Mouse (Mus musculus): Measurements from ENCODE around the gene Plcb2. TPM values are rescaled to one million over a fixed set of nuclear protein-coding genes. Genes with fewer than 3 reads are reported as not detected.

The Plcb2 gene
- total RNA-seq, 2 experiments from 2014 or later, result 0.08 to 0.27 TPM

DNA sequence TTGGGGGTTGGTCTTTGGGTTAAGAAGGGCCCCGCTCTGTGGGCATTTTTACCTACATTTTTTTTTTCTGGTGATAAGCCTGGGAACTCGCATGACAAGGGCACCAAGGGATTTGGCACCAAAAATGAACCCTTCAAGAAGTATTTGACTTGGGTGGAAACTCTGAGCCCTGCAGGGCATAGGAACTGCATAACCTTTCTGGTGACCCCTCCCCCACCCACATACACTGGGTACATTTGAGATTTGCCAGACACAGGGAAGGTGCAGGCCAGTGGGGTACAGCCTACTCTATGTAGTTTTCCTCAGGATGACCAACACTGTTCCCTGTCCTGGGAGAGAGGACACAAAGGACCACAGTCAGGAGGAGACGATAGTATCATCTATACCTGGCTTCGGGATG, 62.6 kb downstream of the Plcb2 start:
- no peak for DNase-seq
- intact Hi-C loops (cut with DNase I; ENCODE audit: low total_unique reads), result no loop called here

DNA sequence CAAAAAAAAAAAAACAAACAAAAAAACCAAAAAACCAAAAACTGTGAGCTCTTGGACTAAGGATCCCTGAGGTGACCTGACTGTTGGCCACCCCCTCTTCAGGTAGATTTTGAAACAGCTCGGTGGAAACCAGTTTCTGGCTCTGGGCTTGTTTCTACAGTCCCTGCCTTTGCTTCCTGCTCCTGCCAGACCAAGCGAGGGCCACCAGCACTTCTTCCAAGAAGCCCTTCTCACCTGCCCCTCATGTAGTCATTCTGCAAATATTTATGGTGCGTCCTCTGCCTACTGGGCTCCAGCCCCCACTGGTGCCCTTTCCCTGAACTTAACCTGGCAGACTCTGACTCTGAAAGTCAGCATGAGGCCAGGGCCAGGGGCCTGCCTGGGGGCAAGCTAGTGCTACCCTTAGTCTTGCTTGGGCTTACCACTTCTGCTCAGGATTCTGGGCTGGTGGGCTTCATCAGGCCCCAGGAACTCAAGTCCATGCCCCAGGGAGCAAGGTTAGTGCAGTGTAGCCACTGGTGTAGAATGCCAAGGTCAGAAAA, 63.2 kb downstream of the Plcb2 start:
- no peak for DNase-seq
- intact Hi-C loops (cut with DNase I; ENCODE audit: low total_unique reads), result no loop called here

DNA sequence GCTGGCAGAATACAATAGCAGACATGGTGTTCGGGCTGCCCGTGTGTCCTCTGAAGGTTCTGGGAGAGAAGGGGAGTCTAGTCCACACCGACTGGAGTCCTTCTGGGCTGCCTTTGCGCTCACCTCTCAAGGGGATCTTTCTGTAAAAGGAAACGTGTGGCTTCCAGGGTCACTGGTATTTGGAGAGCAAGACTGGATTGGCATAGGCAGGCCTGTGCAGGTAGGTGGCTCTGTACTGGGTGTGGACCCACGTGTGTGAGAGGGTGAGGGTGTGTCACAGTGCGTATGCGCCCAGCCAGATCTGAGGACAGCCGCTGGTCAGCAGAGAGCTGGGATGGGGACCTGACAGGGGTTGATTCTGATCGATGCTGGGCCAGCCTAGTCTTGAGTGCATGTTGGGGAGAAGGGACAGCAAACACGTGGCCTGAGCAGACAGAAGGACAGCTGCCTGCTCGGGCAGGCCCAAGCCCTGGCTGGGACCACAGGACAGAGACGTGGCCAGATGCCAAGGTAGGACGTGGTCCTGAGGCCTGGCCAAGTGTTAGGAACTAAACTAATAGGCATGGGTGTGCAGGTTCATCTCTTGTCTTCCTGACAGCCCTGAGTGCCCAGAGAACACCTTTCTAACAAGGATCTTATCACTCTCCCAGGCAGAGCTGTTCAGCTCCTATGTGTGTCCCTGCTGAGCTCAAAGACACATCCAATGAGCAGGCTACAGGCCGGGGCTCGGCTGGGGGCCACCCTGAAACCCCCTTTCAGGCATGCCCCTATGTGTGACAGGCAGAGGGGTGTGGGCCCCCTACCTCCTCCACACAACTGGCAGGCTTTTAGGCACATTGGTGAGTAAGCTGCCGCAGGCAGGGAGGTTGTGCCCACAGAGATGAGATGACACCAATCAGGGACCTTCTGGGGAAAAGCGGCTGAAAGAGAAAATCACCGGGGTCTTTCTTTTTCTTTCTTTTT, 64.2 kb downstream of the Plcb2 start:
- intact Hi-C loops (cut with DNase I; ENCODE audit: low total_unique reads), result no loop called here
- peak; percentile 34 for DNase-seq

DNA sequence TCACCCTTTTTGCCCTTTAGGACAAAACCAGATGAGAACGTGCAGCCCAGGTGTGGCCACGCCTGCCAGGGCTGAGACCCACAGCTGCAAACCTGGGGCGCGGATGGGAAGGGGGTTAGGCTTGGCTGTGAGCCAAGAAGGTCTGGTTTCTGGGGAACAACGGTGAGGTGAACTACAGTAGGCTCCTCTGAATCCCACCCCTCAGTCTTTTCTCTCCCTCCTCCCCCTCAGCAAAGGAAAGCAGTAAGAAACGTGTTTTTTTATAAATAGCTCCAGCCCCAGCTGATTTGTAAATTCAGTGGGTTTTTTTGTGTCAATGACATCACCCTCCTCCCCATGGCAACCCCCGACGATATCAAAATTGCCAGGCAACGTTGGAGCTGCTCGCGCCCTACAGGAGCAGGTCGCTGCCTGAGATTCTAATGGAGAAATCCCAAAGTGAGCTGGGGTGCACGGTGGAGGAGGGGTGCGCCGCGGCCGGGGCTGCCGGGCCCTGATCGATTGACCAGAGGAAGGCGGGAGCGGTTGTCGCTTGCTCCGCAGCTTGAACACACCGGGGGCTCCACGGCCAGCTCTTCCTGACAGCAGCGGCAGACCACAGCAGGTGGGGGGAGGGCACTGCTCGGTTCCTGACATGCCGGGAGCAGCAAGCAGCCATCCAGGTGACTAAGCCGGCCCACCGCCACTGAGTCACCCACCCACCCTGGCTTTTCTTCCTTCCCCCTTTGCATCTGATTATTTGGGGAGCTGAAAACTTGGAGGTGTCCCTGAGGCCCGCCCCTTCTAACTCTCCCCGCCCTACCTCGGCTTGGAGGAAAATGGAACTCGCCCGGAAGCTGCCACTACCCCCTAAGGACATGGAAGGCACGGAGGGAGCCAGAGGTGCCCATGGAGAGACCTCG, 65.1 kb downstream of the Plcb2 start, which contains the start of gene Pak6:
TSS of gene Pak6 (plus strand) at position 402 of the 902 bp plus-strand sequence.
- intact Hi-C loops (cut with DNase I; ENCODE audit: low total_unique reads), result no loop called here
- DNase-seq, result no peak

DNA sequence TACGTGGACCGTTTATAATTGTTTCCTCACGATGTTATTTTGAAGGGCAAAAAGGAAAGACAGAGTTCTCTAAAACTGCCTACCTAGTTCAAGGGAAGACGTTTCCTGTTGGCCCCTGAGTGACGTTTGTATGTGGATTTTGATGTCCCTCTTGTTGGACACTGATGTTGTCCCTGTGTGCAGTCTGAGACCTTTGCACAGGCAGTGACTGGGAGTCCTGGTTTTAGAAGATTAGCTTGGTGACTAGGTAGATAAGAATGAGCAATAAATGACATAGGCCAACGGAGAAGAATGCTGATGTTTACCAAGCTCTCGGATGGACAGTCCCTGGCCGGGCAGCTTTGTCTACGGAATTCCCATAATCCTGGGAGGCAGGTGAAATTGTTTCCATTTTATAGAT, 66.3 kb downstream of the Plcb2 start:
- intact Hi-C loops (cut with DNase I; ENCODE audit: low total_unique reads), result no loop called here
- no peak for DNase-seq

DNA sequence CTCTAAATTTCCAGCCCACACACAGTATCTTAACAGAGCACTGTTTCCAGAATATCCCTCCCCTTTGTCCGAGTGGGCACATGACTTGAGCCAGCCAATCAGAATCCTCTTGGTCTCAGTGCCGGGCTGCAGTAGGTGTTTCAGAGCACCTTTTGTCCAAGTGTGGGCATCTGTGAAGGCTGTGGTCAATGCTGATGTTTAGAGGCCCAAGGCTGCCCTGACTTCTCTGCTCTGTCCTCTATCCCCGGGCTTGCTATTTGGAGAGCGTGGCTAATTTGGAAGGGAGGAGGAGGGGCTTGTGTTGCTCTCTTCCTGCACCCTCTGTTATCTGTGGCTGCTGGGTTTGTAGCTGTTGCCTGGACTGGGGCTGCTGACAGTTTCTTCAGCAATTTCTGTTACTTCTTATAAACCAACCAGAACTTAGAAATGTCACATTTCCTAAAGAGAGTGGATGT, 68.2 kb downstream of the Plcb2 start:
- DNase-seq, result no peak
- intact Hi-C loops (cut with DNase I; ENCODE audit: low total_unique reads), result no loop called here

DNA sequence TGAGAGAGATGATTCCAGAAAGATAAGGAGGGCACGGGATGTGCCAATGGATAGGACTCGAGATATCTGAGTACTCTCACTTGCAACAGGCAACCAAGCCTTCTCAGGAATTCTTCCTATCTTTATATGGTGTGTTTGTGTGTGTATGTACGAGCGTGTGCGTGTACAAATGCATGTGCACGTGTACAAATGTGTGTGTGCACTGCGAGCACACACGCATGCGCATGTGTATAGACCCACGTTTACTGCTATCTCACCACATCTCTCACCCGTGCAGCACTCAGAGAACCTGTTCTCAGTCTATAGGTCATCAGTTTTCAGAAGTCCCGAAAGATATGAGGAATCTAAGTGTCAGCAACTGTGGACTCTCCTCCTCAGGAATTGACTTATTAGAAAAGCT, 68.7 kb downstream of the Plcb2 start:
- intact Hi-C loops (cut with DNase I; ENCODE audit: low total_unique reads), result no loop called here
- DNase-seq, result no peak

DNA sequence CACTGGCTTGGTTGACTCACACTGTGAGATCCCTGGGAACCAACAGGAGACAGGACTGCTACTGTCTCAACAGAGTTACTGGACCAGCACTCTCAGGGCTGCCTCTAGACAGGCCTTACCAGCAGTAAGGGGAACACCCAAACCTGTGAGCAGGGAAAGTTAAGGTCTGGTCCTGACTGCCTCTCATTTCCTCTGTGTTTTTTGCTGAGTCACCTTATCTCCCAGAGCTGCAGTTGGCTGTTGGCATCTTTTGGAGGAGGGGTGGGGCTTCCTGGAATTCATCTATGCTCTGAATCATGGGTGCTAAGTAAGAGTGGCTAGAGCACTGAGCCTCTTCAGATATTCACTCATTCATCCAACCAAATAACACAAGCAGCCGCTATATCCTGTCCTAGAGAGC, 69.2 kb downstream of the Plcb2 start:
- intact Hi-C loops (cut with DNase I; ENCODE audit: low total_unique reads), result no loop called here
- DNase-seq, result no peak

DNA sequence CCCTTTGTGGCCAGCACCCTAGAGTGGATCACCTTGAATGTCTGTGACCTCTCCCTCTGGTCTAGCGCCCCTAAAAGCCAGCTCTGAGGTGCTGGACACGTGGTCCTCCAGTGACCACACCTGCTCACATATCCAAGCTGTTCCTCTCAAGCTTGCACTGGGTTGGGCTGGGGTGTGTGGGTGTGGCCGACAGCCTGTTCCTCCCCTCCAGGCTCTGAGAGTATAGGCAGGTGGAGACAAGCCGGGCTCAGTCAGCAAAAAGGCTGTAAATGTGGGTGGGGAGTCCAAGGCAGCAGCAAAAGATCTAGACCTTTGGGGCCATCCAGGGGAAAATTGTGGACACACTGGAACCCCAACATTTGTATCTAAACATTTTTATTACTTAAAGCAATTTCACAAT, 69.8 kb downstream of the Plcb2 start:
- intact Hi-C loops (cut with DNase I; ENCODE audit: low total_unique reads), result no loop called here
- DNase-seq, result no peak

Other genes with a start within 250 kb of the Plcb2 start
- gene Srp14, start 248.7 kb downstream of the Plcb2 start, total RNA-seq (2021), result 100 to 1,000 TPM; 130 to 138 TPM
- 10 to 100 TPM; 12.8 to 16.4 TPM for gene Bmf, start 178.8 kb downstream of the Plcb2 start, total RNA-seq (2021)
- 1 to 10 TPM; 5.7 to 5.8 TPM for gene Bub1b, start 130.2 kb downstream of the Plcb2 start, total RNA-seq (2021)
- under 1 TPM; 0.07 to 0.14 TPM for gene Pak6, start 65.1 kb downstream of the Plcb2 start, total RNA-seq (2021)
- not detected for gene Ankrd63, start 24.5 kb downstream of the Plcb2 start, total RNA-seq (2021)
- 1 to 10 TPM; 5.3 TPM for gene Inafm2, start 17.3 kb upstream of the Plcb2 start, total RNA-seq (2021)
- 1 to 10 TPM; 6.8 to 6.9 TPM for gene Ccdc9b, start 34.2 kb upstream of the Plcb2 start, total RNA-seq (2021)
- gene Phgr1, start 44.3 kb upstream of the Plcb2 start, total RNA-seq (2021), result not detected
- under 1 TPM; 0.06 to 0.07 TPM for gene Disp2, start 51.3 kb upstream of the Plcb2 start, total RNA-seq (2021)
- gene Knstrn, start 85.6 kb upstream of the Plcb2 start, total RNA-seq (2021), result 1 to 10 TPM; 3.8 to 4.1 TPM
- 10 to 100 TPM; 68.8 to 85.3 TPM for gene Ivd, start 133.5 kb upstream of the Plcb2 start, total RNA-seq (2021)
- 1 to 10 TPM; 4.9 to 5.0 TPM for gene Bahd1, start 171.9 kb upstream of the Plcb2 start, total RNA-seq (2021)
- 1 to 10 TPM; 5.8 to 6.2 TPM for gene Chst14, start 198.1 kb upstream of the Plcb2 start, total RNA-seq (2021)

All from gastrocnemius, postnatal 14 days (tissue).